17 mouse cellular contexts compared by ENCODE assay signal in the genomic region with DNA sequence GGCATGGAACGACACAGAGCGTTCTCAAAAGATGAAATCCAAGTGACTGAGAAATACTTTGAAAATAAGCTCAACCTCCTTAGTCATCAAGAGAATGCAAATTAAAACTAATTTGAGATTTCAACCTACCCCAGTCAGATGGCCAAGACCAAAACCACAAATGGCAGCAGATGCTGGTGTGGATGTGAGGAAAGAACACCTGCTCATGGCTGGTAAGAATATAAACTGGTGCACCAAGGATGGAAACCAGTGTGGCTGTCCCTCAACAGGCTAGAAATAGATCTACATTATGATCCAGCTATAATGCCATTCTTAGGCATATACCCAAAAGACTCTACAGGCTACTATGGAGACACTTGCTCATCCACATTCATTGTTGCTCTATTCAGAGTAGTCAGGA.
"Had no signal": no experiment of that assay in that cellular context is flagged by ENCODE, and none has a peak within 500 bp of the region (broad histone marks: within the 10 kb centered on the region; RNA-seq: fewer than 3 reads in every experiment).

No protein-coding gene starts in this region.

- H3K4me3 ChIP-seq: liver, embryonic 15.5 days; lung, embryonic 15.5 days; megakaryocyte, embryonic 14.5 days; midbrain, embryonic 13.5 days; midbrain, embryonic 15.5 days; neural tube, embryonic 12.5 days; stomach, embryonic 15.5 days had no signal

- H3K27me3 ChIP-seq: liver, embryonic 15.5 days; lung, embryonic 15.5 days; megakaryocyte, embryonic 14.5 days; midbrain, embryonic 13.5 days; midbrain, embryonic 15.5 days; neural tube, embryonic 12.5 days; stomach, embryonic 15.5 days had no signal

- DNase-seq: liver, postnatal 0 days; lung, adult 2 months; lung, postnatal 14 days; lung, postnatal 36 days; right cerebral cortex, postnatal 14 days; thymus, adult 18-20 months; thymus, postnatal 14 days; thymus, postnatal 36 days had no signal

- H3K36me3 ChIP-seq: liver, embryonic 15.5 days; lung, embryonic 15.5 days; midbrain, embryonic 13.5 days; midbrain, embryonic 15.5 days; neural tube, embryonic 12.5 days; stomach, embryonic 15.5 days had no signal

- ATAC-seq: liver, postnatal 0 days; lung, postnatal 0 days; midbrain, embryonic 13.5 days; midbrain, embryonic 15.5 days had no signal

- H3K4me2 ChIP-seq: liver, embryonic 15.5 days; lung, embryonic 15.5 days; midbrain, embryonic 11.5 days; midbrain, embryonic 13.5 days; midbrain, embryonic 15.5 days; neural tube, embryonic 12.5 days; stomach, embryonic 15.5 days had no signal
